ENCODE assay signal across 9 mouse cellular contexts in genomic region chr7:115453713-115454073, GRCm38 (mm10).
DNase-seq lines count a peak whose midpoint lies in the region; ATAC-seq and TF ChIP-seq lines count a peak whose summit lies in the region.
"Had no signal": no experiment of that assay in that cellular context is flagged by ENCODE, and none has a peak within 500 bp of the region (broad histone marks: within the 10 kb centered on the region; RNA-seq: fewer than 3 reads in every experiment).

No protein-coding gene starts in this region.

- TF ChIP-seq EP300 in heart, postnatal 0 days (IDR thresholded peaks at IDR 0.05; ENCODE audit: low read depth): no peak
- no peak for TF ChIP-seq EP300 in heart, adult 2 months (IDR thresholded peaks at IDR 0.05; ENCODE audit: insufficient read depth, low read depth, low read length)
- TF ChIP-seq EP300 in stomach, postnatal 0 days (optimal IDR thresholded peaks at IDR 0.05): no peak

- H3K9me3 ChIP-seq in heart, postnatal 0 days (replicated peaks; ENCODE audit: control insufficient read depth, low read length): no peaks in the 10 kb centered on the region
- no peaks in the 10 kb centered on the region for H3K9me3 ChIP-seq in stomach, embryonic 14.5 days (ENCODE audit: control insufficient read depth, low read depth, low read length)
- no peaks in the 10 kb centered on the region for H3K9me3 ChIP-seq in stomach, postnatal 0 days (ENCODE audit: control insufficient read depth, low read length)
- H3K9me3 ChIP-seq in hindbrain, postnatal 0 days (ENCODE audit: low read length): no peaks in the 10 kb centered on the region

- no peak overlapping the region for H3K27ac ChIP-seq in heart, postnatal 0 days (ENCODE audit: low read depth)
- H3K27ac ChIP-seq in heart, adult 2 months: no peak overlapping the region
- no peak overlapping the region for H3K27ac ChIP-seq in stomach, embryonic 14.5 days (ENCODE audit: low read length)
- no peak overlapping the region for H3K27ac ChIP-seq in stomach, postnatal 0 days (replicated peaks)
- no peak overlapping the region for H3K27ac ChIP-seq in hindbrain, postnatal 0 days

- H3K4me2 ChIP-seq in heart, postnatal 0 days (ENCODE audit: low read depth, low read length): 0 out of 2 replicates have a peak overlapping the region, but pooled peaks have one; percentile 12
- 0 out of 2 replicates have a peak overlapping the region, but pooled peaks have one; percentile 10 for H3K4me2 ChIP-seq in stomach, embryonic 14.5 days (replicated peaks; ENCODE audit: low read depth, low read length)
- no peak overlapping the region for H3K4me2 ChIP-seq in stomach, postnatal 0 days (replicated peaks; ENCODE audit: low read depth)
- peak overlapping the region; percentile 2; the same call in 1 of the 2 replicates for H3K4me2 ChIP-seq in hindbrain, postnatal 0 days (ENCODE audit: low read depth, low read length)

- no peaks in the 10 kb centered on the region for H3K36me3 ChIP-seq in heart, postnatal 0 days (replicated peaks; ENCODE audit: control insufficient read depth, insufficient read depth, low read length)
- H3K36me3 ChIP-seq in heart, adult 2 months (ENCODE audit: control insufficient read depth, insufficient read depth, low read length): no peaks in the 10 kb centered on the region
- H3K36me3 ChIP-seq in stomach, embryonic 14.5 days (ENCODE audit: control insufficient read depth, insufficient read depth, low read length): no peaks in the 10 kb centered on the region
- H3K36me3 ChIP-seq in stomach, postnatal 0 days (ENCODE audit: control insufficient read depth, insufficient read depth, low read length): no peaks in the 10 kb centered on the region
- no peaks in the 10 kb centered on the region for H3K36me3 ChIP-seq in hindbrain, postnatal 0 days (ENCODE audit: insufficient read depth, low read length)

- H3K4me3 ChIP-seq in heart, postnatal 0 days (ENCODE audit: low read depth, low read length): no peak overlapping the region
- H3K4me3 ChIP-seq in heart, adult 2 months: no peak overlapping the region
- no peak overlapping the region for H3K4me3 ChIP-seq in stomach, embryonic 14.5 days (ENCODE audit: low read depth, low read length)
- no peak overlapping the region for H3K4me3 ChIP-seq in stomach, postnatal 0 days (ENCODE audit: low read depth, low read length)
- no peak overlapping the region for H3K4me3 ChIP-seq in hindbrain, postnatal 0 days (ENCODE audit: low read length)

- TF ChIP-seq POLR2A in heart, adult 2 months (IDR thresholded peaks at IDR 0.05; ENCODE audit: insufficient read depth, low read depth, low read length): no peak

- no peak for TF ChIP-seq CTCF in heart, postnatal 0 days (IDR thresholded peaks at IDR 0.05; ENCODE audit: low read depth)
- TF ChIP-seq CTCF in heart, adult 2 months (IDR thresholded peaks at IDR 0.05): no peak
- no peak for TF ChIP-seq CTCF in stomach, postnatal 0 days (IDR thresholded peaks at IDR 0.05; ENCODE audit: low read depth)
- no peak for TF ChIP-seq CTCF in hindbrain, postnatal 0 days (IDR thresholded peaks at IDR 0.05; ENCODE audit: low read depth)

- DNase-seq in heart, postnatal 0 days (ENCODE audit: low spot score): no peak
- no peak for DNase-seq in heart, adult 2 months
- no peak for DNase-seq in stomach, postnatal 0 days (ENCODE audit: low spot score)
- no peak for DNase-seq in hindbrain, postnatal 0 days (ENCODE audit: low spot score)
- no peak for DNase-seq in cerebellum, adult 18-20 months
- DNase-seq in spleen, adult 18-20 months: no peak
- DNase-seq in left cerebral cortex, adult 11 months (ENCODE audit: low spot score): no peak

- no peaks in the 10 kb centered on the region for H3K79me2 ChIP-seq in heart, adult 2 months (replicated peaks; ENCODE audit: control insufficient read depth, insufficient read depth, low read length)

- 65% methylated on average over 7 of the region's 7 CpGs for WGBS in heart, postnatal 0 days
- 63% methylated on average over 7 of the region's 7 CpGs for WGBS in heart, adult 2 months
- WGBS in stomach, embryonic 14.5 days: 57% methylated on average over 7 of the region's 7 CpGs
- WGBS in stomach, postnatal 0 days: 70% methylated on average over 7 of the region's 7 CpGs
- 65% methylated on average over 7 of the region's 7 CpGs for WGBS in hindbrain, postnatal 0 days

- no peak for ATAC-seq in heart, postnatal 0 days (ENCODE audit: insufficient read depth, low read depth)
- ATAC-seq in stomach, embryonic 14.5 days (ENCODE audit: insufficient number of reproducible peaks, insufficient read depth, low FRiP score, low read depth): no peak
- ATAC-seq in stomach, postnatal 0 days (ENCODE audit: low FRiP score, low TSS enrichment): no peak
- ATAC-seq in hindbrain, postnatal 0 days: no peak

- no peak overlapping the region for H3K9ac ChIP-seq in heart, postnatal 0 days (replicated peaks; ENCODE audit: low read depth, low read length)
- no peak overlapping the region for H3K9ac ChIP-seq in heart, adult 2 months (ENCODE audit: low read depth, low read length)
- no peak overlapping the region for H3K9ac ChIP-seq in stomach, embryonic 14.5 days (replicated peaks; ENCODE audit: low read depth, low read length)
- no peak overlapping the region for H3K9ac ChIP-seq in stomach, postnatal 0 days (ENCODE audit: low read length)
- H3K9ac ChIP-seq in hindbrain, postnatal 0 days (replicated peaks; ENCODE audit: low read length): no peak overlapping the region

- intact Hi-C loops in heart, adult 2 months (cut with DNase I): no loop called here

- no peaks in the 10 kb centered on the region for H3K27me3 ChIP-seq in heart, postnatal 0 days (ENCODE audit: control insufficient read depth, insufficient read depth, low read length)
- no peaks in the 10 kb centered on the region for H3K27me3 ChIP-seq in heart, adult 2 months (ENCODE audit: control insufficient read depth, insufficient read depth, low read length)
- H3K27me3 ChIP-seq in stomach, embryonic 14.5 days (ENCODE audit: control insufficient read depth, insufficient read depth, low read length): no peaks in the 10 kb centered on the region
- H3K27me3 ChIP-seq in stomach, postnatal 0 days (ENCODE audit: control insufficient read depth, insufficient read depth, low read length): no peaks in the 10 kb centered on the region
- no peaks in the 10 kb centered on the region for H3K27me3 ChIP-seq in hindbrain, postnatal 0 days (ENCODE audit: insufficient read depth, low read length)
- H3K27me3 ChIP-seq: CH12.LX had no signal

- H3K4me1 ChIP-seq in heart, postnatal 0 days (ENCODE audit: control insufficient read depth, insufficient read depth): peaks cover 7% of the 10 kb centered on the region
- no peaks in the 10 kb centered on the region; the same call in 1 of the 2 replicates for H3K4me1 ChIP-seq in heart, adult 2 months (ENCODE audit: control insufficient read depth, insufficient read depth, low read length)
- H3K4me1 ChIP-seq in stomach, embryonic 14.5 days (ENCODE audit: control insufficient read depth, insufficient read depth, low read length): peaks cover 12% of the 10 kb centered on the region; the same call in 1 of the 2 replicates
- H3K4me1 ChIP-seq in stomach, postnatal 0 days (replicated peaks; ENCODE audit: control insufficient read depth, insufficient read depth): no peaks in the 10 kb centered on the region
- 0 out of 2 replicates have a peak, but pooled peaks cover 6% of the 10 kb centered on the region for H3K4me1 ChIP-seq in hindbrain, postnatal 0 days (ENCODE audit: insufficient read depth, low read length)
